Mouse (Mus musculus): ENCODE data around the gene Vmn1r6.
"Not testable (repeated sequence)": the region's sequence is repeated elsewhere in the genome, so short reads cannot be mapped to it uniquely, and the experiment has no call there.

Vmn1r6 gene

GRCm38 (mm10) chr6:56996943-56997342 lies at the start of gene Vmn1r6:
Vmn1r6 (plus strand) TSS chr6:56997243.
- no peak for DNase-seq (ENCODE audit: low read depth)

DNA sequence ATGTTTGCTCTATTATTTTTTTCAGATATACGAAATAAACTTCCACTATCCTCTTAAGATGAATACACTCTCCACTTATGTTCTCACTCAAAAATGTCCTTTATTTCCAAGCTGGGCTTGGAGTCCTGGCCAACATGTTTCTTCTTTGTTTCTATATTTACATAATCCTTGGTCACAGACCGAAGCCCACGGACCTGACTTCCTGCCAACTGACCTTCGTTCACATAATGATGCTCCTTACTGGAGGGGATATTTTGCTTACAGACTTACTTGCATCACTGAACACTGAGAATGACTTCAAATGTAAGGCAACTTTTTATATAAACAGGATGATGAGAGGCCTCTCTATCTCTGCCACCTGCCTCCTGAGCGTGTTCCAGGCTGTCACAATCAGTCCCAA lies 40.6 kb upstream of the Vmn1r6 start:
- no peak for DNase-seq (ENCODE audit: low read depth)

- DNase-seq (ENCODE audit: low read depth), result no peak
Measured at GRCm38 (mm10) chr6:56969973-56970372, 27.1 kb upstream of the Vmn1r6 start, which contains the start of gene Vmn1r5. Vmn1r5 (plus strand) TSS chr6:56970273.

DNA sequence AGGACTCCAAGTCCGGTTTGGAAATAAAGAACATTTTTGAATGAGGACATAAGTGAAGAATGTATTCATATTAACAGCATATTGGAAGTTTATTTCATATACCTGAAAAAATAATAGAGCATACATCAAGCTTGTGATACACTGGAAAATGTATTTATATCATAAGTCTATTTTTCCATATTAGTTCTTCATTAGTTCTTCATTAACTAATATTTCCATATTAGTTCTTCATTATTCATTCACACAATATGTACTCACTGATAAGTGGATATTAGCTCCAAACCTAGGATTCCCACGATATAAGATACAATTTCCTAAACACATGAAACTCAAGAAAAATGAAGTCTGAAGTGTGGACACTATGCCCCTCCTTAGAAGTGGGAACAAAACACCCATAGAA lies 28.2 kb downstream of the Vmn1r6 start, which contains the start of gene Vmn1r7:
Gene Vmn1r7, minus strand, starts transcription at position 101 of the 400 bp plus-strand sequence.
- not testable (repeated sequence) for DNase-seq (ENCODE audit: low read depth)

GRCm38 (mm10) chr6:57031984-57032383 lies 34.9 kb downstream of the Vmn1r6 start, which contains the start of gene Vmn1r8:
Vmn1r8 (plus strand) TSS chr6:57032284.
- DNase-seq (ENCODE audit: low read depth), result no peak

DNA sequence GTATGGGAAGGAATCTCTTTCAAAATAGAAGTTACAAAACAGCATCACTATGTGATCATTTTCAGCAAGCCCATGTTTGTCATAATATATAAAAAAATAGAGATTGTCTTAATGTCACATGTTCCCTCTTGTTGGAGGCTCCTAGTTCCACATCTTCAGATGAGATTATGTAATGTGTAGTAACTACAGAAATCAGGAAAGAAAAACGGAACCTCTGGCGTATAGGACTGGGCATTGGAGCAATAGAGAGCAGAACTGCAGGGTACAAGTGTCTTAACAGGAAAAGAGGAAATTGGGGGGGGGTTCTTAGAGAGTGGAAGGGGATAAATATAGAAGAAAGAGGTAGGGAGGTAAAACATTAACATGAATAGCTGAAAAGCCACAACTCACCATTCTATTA lies 37.6 kb downstream of the Vmn1r6 start:
- no peak for DNase-seq (ENCODE audit: low read depth)
